Mouse (Mus musculus) heart, postnatal 25 days (tissue): ENCODE results near the gene Gm28557. TPM values are rescaled to one million over a fixed set of nuclear protein-coding genes. Genes with fewer than 3 reads are reported as not detected.
"Not testable (repeated sequence)": the region's sequence is repeated elsewhere in the genome, so short reads cannot be mapped to it uniquely, and the experiment has no call there.

Experiments
- DNase-seq: peaks from one replicate; pipeline ENCODE4 v3.0.0; 2022; ENCODE audit warnings: low spot score
- intact Hi-C: fragments of 180-260 bp; cut with DNase I; formaldehyde crosslinking; loops from one replicate; pipeline ENCODE4 v1.15.1; 2025
- total RNA-seq, 2 experiments: library from RNA; stranded (reverse); gene quantifications; 2 replicates each; pipeline ENCODE4 v1.2.3; 2021

The Gm28557 gene
- 1 to 10 TPM; 2.0 to 3.3 TPM for total RNA-seq

DNA sequence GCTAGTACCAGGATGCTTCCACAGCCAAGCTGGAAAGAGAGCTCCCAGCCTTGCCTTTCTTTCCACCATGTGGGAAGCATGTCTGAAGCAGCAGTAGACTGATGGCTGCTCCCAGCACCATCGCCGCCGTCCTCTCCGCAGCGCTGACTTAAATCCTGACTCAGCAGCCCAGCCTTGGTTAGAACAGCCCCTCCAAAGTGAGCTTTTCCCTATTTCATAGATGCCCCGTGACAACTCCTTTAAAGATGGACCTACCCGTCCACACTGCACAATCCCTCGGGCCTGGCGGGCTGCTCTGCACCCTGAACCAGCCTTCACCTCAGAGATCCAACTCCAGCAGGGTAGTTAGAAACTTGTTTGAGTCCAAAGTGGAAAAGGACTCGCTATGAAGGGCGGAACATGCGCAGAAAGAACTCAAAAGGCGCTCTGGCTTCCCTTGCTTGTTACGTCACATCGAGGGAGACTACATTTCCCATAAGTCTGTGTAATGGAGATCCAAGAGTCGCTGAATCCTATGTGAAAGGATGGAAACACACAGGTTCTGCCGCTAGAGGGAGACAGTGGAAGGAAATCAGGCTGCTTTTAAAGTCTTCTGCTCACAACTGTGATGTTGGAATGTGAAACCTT lies at the start of gene Gm28557:
Gene Gm28557, minus strand, starts transcription at position 411 of the 627 bp plus-strand sequence.
- intact Hi-C loops: loop anchor here (1.0 to 10.0 kb wide), 3 partner anchors 48 to 446 kb away; partner anchors contain the start of gene Zfp748
- DNase-seq: peak; percentile 79

DNA sequence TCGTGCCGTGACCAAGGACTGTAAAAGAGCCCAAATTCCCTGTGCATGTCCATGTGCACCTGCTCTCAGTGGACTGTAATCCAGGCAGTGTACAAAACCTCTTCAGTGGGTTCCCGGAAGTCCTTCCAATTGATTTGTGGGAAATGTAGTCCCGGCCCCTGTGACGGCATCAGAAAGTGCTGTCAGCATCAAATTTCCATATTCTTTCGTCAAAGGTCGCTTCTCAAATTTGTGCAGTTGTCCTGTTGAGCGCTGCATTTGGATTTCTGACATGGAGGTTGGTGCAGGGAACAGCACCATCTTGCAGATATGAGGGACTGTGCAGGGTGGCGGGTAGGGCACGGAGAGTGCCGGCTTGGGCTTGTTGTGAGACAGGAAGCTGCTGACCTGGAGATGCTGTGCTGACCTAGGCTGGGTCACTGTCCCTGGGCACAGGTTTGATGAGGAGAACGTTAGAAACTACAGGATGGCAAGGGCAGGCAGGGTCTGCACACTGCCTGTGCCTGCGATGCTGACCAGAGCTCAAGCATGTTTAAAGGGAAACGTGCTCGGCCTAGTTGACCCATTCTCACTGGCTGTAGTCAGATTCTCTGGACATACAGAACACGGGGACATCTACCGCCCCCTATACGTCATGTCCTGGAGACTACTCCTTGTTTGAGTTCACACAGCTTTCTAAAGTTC lies 19.8 kb upstream of the Gm28557 start:
- DNase-seq: peak; percentile 53

DNA sequence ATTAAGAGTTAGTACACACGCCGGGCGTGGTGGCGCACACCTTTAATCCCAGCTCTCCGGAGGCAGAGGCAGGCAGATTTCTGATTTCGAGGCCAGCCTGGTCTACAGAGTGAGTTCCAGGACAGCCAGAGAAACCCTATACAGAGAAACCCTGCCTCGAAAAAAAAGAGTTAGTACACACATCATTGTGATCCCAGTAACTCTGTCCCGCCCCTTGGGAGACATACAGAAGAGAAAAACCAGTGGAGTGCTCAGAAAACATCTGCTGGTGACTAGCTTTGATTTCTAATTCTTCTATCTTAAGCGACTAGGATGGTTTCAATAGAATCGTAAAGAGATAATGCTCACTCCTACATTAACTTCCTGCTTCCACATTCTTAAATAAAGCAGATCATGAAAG lies 19.1 kb upstream of the Gm28557 start:
- intact Hi-C loops: loop anchor here (10.0 kb wide), 2 partner anchors 137 to 717 kb away; no protein-coding TSS in a partner anchor
- DNase-seq: not testable (repeated sequence)

More for the DNA sequence above, 19.8 kb upstream of the Gm28557 start:
- intact Hi-C loops: loop anchor here (1.0 to 10.0 kb wide), 5 partner anchors 19 to 717 kb away; partner anchors contain the start of gene Zfp457

DNA sequence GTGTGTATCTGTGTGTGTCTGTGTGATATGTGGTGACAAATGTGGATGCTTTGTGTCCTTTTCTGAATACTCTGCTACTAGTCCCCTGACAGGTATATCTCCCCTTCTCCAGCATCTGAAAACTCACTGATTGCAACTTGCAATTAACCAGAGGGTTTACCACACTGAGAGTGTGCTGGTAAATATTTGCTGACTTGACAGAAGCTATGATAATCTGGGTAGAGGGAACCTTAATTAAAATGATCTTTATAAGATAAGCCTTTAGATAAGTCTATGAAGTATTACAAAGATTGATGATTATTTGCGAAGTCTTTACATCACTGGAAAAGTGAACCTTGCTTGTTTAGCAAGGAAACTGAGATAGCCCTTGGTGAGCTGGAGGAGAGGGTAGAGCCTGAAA lies 16.1 kb upstream of the Gm28557 start:
- DNase-seq: no peak
- intact Hi-C loops: loop anchor here (10.0 kb wide), 2 partner anchors 140 to 720 kb away; no protein-coding TSS in a partner anchor

- intact Hi-C loops: loop anchor here (10.0 kb wide), 2 partner anchors 143 to 723 kb away; no protein-coding TSS in a partner anchor
- not testable (repeated sequence) for DNase-seq
Observed at GRCm38 (mm10) chr13:67121360-67121759, 13.0 kb upstream of the Gm28557 start, which contains the start of gene Zfp759. Zfp759 (plus strand) TSS chr13:67121660.

- DNase-seq, intact Hi-C loops: not testable (repeated sequence)
Observed at GRCm38 (mm10) chr13:67116163-67116562, 7.8 kb upstream of the Gm28557 start, which contains the start of gene Rslcan18. Rslcan18 (minus strand) TSS chr13:67116263.

GRCm38 (mm10) chr13:67113287-67113686 lies 4.9 kb upstream of the Gm28557 start:
- no peak for DNase-seq
- intact Hi-C loops: no loop called here

DNA sequence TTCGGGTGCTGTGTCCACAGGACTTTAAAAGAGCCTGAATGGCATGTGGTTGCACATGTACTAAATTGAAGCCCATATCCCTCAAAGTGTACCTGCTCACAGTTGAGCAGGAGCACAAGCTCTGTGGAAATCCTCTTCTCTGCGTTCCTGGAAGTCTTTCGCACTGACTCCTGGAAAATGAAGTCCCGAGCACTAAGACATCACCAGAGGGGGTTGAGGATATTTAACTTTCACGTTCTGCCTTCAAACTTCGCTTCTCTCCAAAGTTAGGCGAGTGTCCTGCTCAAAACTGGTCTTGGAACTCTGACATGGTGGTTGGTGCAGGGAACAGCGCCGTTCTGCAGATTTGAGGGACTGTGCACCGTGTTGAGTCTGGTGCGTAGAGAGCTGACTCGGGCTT lies 3.7 kb upstream of the Gm28557 start:
- intact Hi-C loops: no loop called here
- DNase-seq: no peak

DNA sequence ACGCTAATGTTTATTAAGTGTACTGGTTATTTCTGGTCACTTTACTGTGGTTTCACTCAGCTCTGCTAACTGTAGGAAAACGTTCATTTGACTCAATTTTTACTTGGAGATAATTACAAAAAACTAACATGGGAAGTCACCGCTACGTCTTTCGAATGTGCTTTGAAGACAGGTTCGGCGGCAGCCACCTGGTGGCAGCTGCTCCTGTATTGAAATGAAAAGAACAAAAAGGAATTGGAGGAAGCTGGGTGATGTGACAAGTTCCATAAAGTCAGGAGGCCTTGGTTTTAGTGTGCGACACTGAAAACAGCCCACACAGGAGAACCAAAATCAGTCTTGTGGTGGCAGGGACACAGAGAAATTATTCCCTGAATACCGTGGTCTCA lies 410 bp upstream of the Gm28557 start:
- DNase-seq: no peak
- intact Hi-C loops: loop anchor here (1.0 to 10.0 kb wide), 4 partner anchors 19 to 446 kb away; partner anchors contain the start of gene Zfp748

DNA sequence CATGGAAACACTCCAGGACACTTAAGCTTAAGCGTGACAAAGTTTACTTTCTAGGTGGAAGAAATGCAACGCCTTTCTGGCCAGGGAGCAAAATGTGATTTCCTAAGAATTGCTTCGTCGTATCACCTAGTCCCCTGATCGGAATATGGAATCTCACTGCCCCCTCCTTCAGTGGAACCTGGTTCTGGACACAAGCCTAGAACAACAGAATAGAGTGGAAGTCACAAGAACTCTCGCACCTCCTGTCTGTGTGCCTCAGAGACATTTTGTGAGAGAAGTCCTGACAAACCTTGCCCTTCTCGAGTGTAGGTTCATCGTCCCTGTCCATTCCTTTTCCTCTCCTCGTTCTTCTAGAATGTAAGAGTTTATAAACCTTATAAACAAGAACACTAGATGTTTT lies 723 bp downstream of the Gm28557 start:
- intact Hi-C loops: loop anchor here (1.0 to 10.0 kb wide), 4 partner anchors 25 to 447 kb away; partner anchors contain the start of gene Zfp748
- DNase-seq: no peak

- DNase-seq: no peak
- intact Hi-C loops: no loop called here
Observed at GRCm38 (mm10) chr13:67097876-67098275, 10.5 kb downstream of the Gm28557 start, which contains the start of gene Zfp708. Zfp708 (minus strand) TSS chr13:67097976.

DNA sequence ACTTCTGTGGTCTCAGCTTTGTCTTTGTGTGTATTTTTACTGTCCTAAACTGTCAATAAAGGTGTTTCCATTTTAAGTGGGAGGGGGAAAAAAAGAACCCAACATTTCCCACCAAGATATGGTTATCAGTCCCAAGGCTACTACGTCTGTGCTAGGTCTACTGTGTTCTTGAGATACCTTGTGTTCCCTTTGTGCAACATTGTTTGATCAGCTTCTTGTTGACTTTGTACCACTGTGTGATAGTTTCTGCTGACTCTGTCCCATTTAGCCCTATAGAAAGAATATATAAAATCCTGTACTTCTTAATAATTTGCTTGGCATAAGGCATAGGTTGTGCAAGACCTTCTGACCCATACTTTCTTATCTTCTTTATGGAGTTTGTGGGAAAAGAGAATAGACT lies 18.2 kb downstream of the Gm28557 start:
- no peak for DNase-seq
- intact Hi-C loops: no loop called here

DNA sequence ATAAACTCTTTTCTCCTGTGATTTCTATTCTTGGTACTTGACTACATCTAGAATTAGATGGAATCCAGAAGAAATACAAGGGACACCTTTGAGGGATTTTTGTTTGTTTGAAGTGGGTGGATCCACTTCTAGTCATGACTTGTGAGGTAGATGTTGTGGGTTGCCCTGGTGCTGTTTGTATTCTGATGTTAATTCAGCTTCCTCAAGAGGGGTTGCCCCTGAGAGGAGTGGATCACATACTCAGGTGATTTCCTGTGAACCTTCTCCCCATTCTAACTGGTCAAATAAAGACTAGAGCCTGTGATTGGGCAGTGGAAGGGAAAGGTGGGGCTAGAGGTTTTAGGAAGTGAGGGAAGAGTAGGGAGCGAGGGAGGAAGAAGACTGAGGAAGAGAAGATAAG lies 26.5 kb downstream of the Gm28557 start:
- intact Hi-C loops: loop anchor here (2.0 kb wide), 2 partner anchors 19 to 25 kb away; no protein-coding TSS in a partner anchor
- DNase-seq: no peak

GRCm38 (mm10) chr13:67081142-67081713 lies 27.2 kb downstream of the Gm28557 start:
- intact Hi-C loops: no loop called here
- peak; percentile 70 for DNase-seq

GRCm38 (mm10) chr13:67077244-67077643 lies 31.2 kb downstream of the Gm28557 start:
- intact Hi-C loops: no loop called here
- DNase-seq: no peak

- intact Hi-C loops: no loop called here
- no peak for DNase-seq
Observed at GRCm38 (mm10) chr13:67072786-67073185, 35.6 kb downstream of the Gm28557 start.

DNA sequence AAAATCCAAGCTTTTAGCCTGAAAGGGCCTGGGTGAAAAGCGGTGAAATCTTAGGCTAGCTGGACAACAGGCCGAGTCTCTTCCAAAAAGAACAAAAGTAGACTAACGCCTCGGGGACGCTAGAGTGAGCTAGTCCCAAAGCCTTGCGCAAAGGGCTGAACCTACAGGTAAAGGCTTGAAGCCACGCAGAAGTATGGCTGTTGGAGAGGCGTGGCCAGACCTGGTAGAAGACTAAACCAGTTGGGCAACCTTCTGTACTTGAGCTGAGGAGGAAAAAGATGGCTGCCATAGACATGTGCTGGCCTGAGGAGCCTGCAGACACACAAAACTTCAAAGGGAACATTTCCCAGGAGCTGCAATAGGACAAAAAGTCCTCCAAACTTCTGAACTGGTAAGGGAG lies 43.0 kb downstream of the Gm28557 start:
- intact Hi-C loops: loop anchor here (10.0 kb wide), 1 partner anchor 199 kb away; no protein-coding TSS in a partner anchor
- no peak for DNase-seq

DNA sequence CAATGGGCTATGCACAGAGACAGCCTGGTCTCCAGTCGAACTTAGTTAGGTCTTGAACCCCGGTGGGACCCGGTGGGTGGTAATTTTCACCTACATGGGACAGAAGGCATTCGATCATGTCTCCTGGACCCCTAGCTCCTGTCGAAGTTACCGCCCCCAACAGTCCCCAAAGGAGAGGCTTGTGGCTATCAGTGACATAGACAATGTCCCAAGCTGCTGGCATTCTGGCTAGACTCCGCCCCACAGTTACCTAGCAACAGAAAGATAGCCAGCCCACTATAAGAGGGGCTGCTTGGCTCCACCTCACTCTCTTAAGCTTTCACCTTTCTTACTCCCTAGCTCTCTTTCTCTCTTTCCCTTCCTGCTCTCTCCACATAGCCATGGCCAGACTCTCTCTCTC lies 46.0 kb downstream of the Gm28557 start:
- intact Hi-C loops: loop anchor here (2.0 to 10.0 kb wide), 5 partner anchors 20 to 490 kb away; partner anchors contain the start of genes Gm28044, Zfp748 and Zfp953
- no peak for DNase-seq

GRCm38 (mm10) chr13:67060786-67061358 lies 47.5 kb downstream of the Gm28557 start, which contains the start of gene Zfp712:
Zfp712 (minus strand) TSS chr13:67061170.
- intact Hi-C loops: loop anchor here (1.0 to 10.0 kb wide), 5 partner anchors 47 to 491 kb away; partner anchors contain the start of genes Gm28044, Gm28557, Zfp748 and Zfp953
- DNase-seq: peak; percentile 82
